Mouse (Mus musculus) left cerebral cortex, postnatal 25 days (tissue): ENCODE measurements around the gene Gm17364. TPM values are rescaled to one million over a fixed set of nuclear protein-coding genes. Genes with fewer than 3 reads are reported as not detected.
"Not testable (repeated sequence)": the region's sequence is repeated elsewhere in the genome, so short reads cannot be mapped to it uniquely, and the experiment has no call there.

Experiments
- DNase-seq, 2 experiments: peaks; one replicate each; pipeline ENCODE4 v3.0.0; 2022; ENCODE audit warnings: low spot score in 2 of 2, mixed read lengths in 1 of 2
- intact Hi-C: fragments of 180-260 bp; cut with DNase I; formaldehyde crosslinking; loops from one replicate; pipeline ENCODE4 v1.15.1; 2025
- total RNA-seq, 2 experiments: library from RNA; stranded (reverse); gene quantifications; 2 replicates each; pipeline ENCODE4 v1.2.3; 2021

Gene Gm17364
- not detected for total RNA-seq

DNA sequence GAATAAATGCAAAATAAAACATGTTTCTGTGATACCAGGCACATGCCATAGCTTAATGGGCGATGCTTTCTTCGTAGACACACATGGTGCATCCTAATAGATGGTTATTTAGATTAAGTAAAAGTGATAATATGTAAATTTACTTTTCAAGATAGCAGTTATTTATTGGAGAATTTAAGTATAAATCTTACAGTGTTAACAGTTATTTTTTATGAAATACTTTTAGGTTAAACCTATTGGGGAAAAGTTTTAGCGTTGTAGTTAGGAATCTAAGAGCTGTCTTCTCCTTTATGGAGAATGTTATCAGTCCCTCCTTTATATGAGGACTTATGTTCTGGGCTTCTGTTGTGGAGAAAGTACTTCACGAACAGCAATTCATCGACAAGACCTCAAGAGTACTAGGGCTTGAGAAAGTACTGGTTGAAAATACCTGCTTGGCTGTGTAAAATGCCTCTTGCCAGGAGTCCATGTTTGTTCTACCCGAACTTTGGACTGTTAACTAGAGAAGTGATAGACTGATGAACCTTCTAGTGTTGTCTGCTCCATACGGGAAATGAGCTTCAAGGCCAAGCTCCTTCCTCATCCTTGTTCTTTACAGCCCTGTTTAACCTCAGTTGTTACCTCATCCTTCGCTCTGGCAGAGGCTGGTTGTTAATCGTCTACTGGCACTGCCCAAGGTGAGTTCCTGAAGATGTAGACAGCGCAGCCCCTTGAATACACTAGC lies at the start of gene Gm17364:
Gene Gm17364, minus strand, starts transcription at position 51 of the 724 bp plus-strand sequence.
- DNase-seq = no peak
- intact Hi-C loops = no loop called here

DNA sequence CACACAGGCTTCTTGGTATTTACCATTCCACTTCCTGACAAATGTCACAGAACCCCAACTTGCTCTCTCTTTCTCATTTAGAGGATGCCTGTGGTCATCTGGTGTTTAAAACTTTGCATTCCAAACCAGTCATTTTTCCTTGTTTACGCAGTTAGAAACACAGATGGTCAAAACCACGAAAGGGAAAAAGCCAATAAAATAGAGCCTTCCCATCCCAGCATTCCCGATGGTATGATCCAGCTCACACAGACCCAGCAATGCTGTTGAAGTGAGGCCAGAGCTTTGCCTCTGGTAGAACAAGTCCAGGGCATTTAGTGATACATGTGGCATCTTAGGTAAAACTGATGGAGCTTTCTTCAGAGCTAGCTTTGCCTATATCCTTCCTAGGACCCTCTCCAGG lies 47.7 kb upstream of the Gm17364 start:
- intact Hi-C loops = no loop called here
- DNase-seq = no peak

DNA sequence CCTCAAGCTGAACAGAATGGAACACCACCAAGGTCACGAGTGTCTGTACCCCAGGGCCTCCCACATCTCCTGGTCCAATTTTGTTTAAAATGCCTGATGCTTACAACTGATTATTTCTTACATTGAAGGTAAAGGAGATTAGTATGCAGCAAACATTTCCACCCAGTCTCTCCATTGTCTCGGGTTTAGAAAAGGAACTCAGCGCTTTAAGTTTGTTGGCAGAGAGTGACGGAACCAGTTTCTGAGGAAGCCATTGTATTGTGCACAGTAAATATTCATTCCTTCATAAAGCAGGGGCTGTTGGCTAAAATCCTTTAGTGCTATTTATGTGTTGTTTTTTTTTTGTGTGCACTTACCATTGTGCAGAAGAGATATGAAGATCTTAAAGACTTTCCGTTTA lies 47.0 kb upstream of the Gm17364 start:
- no peak for DNase-seq
- intact Hi-C loops = no loop called here

DNA sequence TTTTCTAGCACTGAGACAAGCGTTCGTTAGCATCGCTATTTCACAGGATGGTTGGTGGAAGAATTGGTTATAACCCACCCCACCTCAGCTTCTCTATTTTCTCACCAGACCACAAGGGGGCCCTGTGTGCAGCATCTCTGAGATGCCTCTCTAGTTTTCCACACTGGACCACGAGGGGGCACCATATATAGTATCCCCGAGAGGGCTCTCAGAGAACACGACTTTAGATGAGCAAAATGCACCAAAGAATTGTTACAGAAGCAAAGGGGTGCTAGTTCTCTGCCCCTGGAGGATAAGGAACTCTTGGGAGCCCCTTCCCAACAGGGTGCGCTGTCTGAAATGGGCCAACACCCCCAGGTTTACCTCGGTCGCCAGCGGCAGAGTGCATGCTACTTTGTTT lies 28.9 kb upstream of the Gm17364 start:
- intact Hi-C loops = loop anchor here (1.0 to 5.0 kb wide), 2 partner anchors 55 to 270 kb away; no protein-coding TSS in a partner anchor
- DNase-seq = peak; percentile 68 to 77

DNA sequence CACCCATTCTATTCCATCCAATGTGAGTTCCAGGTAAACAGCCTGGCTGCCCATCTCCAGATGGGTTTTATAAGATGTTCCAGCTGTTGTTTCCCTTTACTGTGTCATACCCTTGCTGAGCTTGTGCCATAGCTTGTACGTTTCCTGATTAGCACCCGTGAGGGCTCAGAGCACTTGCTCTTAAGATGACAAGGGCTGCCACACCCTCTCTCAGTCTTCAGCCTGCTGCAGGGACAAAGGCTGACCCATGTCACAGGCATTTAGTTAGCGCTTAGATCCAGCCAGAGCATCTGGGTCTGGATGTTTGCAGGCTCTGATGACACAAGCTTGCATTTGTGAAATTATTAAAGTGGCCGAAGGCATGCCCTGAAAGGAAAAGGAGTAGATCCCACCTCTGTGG lies 26.3 kb upstream of the Gm17364 start:
- no peak for DNase-seq
- intact Hi-C loops = loop anchor here (5.0 kb wide), 1 partner anchor 57 kb away; no protein-coding TSS in a partner anchor

DNA sequence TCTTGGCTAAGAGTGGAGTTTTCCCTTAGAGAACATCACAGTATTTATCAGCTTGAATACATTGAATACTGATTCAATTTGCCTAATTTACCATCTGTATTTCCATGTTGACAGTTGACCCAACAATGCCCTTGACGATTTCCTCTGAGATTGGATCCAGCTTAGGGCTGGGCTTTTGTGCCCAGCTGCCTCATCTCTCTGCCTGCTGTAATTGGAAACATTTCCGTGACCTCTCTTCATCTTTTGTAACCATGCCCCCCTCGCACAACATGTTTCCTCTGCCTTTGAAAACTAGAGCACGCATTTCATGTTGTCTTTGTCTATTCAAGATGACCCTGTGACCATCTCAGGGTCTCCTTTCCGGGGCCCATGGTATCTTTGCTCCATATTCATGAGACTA lies 25.2 kb upstream of the Gm17364 start:
- intact Hi-C loops = no loop called here
- no peak for DNase-seq

DNA sequence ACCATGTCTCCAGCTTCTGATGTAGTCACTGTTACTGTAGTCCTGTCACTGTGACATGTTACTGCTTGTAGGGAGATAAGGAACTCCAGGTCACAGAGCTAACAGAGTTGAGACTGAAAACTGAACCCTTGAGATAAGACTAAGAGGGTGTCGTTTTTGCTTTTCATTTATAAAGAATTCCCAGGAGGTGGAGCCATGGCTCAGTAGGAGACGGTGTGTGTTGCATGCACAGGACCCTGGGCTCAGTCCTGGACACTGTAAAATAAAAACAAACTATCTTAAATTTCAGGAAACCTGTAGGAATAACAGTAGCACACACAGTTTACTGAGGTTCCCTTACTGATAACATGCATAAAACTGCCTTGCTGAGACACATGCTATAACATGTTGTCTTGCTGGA lies 24.8 kb upstream of the Gm17364 start:
- intact Hi-C loops = no loop called here
- no peak for DNase-seq

DNA sequence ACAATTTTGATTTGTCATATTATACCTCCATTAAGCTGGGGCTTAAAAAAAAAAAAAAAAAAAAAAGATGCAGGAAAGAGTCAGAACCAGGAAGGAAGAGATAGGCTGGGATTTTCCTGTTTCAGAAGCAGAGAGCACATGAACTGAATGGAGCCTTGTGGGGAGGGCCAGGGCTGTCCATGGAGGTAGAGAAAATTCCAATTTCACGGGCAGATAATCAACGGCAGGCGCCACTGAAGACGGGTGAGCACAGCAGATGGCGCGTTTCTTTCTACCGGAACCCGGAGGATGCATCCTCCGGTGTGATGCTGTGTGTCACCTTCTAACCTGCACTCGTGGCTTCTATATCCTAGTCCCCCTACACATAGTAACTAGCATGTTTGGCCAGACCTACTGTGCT lies 22.6 kb upstream of the Gm17364 start:
- DNase-seq = no peak
- intact Hi-C loops = no loop called here

DNA sequence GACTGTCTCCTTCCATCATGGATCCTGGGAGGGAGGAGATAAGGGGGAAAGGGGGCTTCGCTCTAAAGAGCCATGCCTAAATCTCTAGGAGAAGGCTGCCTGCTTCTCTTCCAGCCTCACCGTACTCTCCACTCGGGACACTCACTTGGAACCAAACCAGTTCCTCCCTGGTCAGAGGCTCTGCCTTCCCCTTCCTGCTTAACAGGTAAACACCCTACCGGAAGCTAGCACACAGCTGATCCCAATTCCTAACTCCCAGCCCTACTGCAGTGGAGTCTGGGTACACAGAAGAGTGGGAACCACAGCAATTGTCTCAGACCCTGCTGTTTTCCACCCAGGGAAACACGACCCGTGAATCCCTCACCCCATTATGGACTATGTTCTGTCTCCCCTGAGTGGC lies 22.1 kb upstream of the Gm17364 start:
- intact Hi-C loops = no loop called here
- DNase-seq = no peak

DNA sequence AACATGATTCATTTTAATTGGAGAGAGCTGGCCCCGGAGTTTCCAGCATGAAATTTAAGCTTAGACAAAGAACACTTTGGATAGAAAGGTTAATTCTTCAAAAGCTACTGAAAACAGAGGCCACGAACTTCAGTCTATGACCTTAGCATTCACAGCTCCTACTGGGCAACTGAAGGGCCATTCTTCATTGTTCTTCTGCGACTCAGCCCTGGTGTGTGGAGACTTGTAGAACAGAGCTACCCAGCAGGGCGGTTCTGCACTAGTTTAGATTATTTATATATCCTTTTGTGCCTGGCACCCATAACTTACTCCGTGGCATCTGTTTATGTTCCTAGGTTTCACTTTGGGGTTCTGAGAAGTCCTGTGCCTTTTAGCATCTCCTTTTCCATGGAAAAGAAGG lies 19.8 kb upstream of the Gm17364 start:
- no peak for DNase-seq

DNA sequence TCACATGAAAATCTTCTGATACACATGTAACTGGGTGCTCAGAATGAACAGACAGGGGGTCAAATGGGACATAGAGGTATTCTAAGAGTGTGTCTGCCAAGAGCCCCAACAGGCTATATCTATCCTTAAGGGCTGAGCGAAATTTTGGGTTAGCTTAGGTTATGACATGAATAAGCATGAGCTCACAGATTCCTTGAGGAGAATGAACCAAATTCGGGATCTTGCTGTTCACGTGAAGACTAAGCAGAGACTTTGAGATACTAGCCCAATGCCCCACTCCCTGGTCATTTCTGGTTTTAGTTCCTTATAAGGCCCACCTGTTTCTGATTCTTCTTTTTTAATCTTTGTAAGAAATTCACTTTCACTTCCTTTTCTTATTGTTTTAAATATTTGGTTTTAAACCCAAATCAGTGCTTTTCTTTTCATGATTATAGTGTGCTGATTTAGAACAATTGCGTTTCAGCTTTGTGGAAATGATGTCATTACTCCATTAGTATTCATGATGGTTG lies 17.7 kb upstream of the Gm17364 start:
- intact Hi-C loops = no loop called here
- no peak for DNase-seq

More for the DNA sequence above, 19.8 kb upstream of the Gm17364 start:
- intact Hi-C loops = no loop called here

DNA sequence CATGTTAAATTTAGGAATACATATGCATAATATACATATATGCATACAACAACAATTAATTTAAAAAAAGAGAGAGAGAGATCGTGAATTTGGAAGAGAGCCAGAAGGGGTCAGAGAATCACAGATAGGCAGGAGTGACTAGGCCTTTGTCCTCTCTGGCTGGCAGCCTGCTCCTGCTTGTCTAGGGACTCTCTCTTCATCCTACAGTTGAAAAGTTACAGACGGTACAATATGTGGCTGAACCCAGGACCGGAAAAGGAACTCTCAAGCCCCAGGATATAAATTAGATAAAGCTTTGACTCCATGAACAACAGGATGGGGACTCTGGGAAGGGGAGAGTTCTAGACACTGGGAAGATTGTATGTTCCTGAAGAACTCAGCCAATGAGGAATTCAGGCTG lies 12.5 kb upstream of the Gm17364 start:
- no peak for DNase-seq
- intact Hi-C loops = no loop called here

DNA sequence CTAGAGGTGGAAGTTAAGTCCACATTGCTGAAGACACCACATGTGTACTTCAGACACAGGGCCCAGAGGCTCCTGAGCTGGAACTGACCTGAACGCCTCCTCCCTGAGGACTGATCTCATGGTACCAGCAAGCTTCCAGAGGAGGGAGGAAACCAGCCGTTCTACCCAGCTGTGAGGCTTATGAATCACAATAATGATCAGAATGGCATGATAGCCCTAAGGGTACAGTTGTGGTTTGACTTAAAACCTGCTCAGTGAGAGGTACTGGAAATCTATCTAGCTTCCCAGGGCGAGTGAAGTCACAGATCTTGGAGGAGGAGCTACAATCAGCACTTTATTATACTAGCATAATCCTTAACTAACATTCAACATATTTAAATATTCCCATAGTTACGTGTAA lies 11.7 kb upstream of the Gm17364 start:
- DNase-seq = no peak
- intact Hi-C loops = no loop called here

DNA sequence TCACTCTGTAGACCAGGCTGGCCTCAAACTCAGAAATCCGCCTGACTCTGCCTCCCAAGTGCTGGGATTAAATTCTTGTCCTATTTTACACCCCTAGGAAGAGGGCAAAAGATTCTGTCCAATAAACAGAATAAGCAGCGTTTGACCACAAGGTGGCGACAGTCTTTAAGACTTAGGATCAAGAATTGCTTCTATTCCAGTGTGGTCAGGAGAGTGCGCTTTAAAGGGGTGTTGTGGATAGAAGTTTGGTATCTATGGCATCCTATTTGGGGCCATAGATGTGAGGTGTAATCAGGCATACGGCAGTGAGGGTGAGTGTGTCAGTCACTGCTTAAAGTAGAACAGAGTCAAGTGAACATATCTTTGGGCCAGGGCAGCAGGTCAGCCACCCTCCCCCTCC lies 9.5 kb upstream of the Gm17364 start:
- DNase-seq = peak; percentile 78 to 81
- intact Hi-C loops = loop anchor here (1.0 to 2.0 kb wide), 2 partner anchors 289 to 352 kb away; no protein-coding TSS in a partner anchor

DNA sequence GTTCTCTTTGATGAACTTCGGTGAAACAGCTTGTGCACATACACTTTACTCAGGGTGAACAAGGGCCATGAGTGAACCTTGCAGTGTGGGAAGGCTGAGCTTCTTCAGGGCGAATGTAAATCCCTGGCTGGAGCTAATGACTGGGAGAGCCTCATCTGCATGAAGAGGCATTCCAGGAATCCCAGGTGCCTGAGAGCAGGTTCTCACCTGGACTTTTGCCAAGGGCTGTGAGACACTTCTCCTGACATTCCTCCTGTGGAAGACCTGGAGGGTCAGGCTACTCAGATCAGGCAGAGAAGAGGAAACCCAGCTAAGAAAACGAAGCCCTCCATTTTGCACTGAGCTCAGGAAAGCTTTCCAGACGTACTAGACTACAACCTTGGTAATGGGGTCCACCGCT lies 6.9 kb upstream of the Gm17364 start:
- no peak for DNase-seq
- intact Hi-C loops = no loop called here

DNA sequence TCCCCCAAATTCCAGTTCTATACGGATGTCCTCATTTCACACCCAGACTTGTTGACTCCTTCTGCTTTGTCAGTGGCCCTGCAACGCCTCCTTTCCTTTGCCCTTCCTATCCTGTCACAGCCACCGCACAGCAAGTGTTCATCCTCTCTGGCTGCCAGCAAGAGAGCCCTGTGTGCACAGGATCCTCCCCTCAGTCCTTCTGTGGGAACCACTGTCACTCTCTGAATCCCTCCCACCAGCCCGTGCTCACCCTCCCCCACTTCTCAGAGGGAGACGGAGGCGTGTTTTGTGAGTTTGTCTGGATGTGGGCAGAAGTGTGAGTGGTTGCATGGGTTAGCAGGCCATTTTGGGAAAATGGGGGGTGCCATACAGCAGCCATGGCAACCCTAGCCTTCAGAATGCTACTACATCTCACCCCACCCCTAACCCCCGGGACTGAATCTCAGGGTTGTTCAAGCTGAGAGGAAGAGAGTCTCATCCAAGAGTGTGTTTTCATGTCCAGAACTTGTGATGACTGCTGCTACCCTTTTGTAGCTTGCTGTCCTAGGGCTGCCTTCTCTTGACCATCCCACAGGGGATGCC lies 5.9 kb downstream of the Gm17364 start:
- intact Hi-C loops = no loop called here
- DNase-seq = peak; percentile 34 to 86

DNA sequence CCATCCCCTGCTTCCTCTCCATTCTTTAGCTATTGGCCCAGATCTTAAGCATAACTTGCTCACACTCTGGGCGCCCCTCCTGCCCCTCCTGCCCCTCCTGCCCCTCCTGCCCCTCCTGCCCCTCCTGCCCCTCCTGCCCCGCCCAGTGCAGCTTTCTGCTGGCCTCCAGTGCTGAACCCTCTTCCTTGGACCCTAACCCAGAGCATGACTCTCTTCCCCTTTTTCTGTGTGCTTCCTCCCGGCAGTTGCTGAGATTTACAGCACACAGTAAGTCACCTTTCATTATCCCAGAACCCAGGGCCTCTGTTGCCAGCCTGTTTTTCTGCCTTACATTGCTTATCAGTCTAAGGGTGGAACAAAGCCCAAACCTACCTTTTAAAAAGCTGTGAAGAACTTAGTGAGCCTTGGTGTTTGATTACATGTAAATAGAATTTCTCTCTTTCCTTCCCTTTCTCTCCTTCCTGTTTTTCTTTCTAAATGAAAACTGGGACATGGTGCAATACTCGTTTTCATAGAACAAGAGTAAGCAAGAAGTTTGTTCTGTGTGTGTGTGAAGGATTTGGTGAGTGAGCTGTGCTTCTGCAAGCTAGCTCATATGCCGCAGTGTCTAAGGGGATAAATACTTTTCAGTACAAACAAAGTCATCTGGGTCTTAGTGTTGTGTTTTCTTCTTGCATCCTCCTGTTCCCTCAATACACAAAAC lies 10.3 kb downstream of the Gm17364 start:
- intact Hi-C loops = no loop called here
- no peak for DNase-seq

DNA sequence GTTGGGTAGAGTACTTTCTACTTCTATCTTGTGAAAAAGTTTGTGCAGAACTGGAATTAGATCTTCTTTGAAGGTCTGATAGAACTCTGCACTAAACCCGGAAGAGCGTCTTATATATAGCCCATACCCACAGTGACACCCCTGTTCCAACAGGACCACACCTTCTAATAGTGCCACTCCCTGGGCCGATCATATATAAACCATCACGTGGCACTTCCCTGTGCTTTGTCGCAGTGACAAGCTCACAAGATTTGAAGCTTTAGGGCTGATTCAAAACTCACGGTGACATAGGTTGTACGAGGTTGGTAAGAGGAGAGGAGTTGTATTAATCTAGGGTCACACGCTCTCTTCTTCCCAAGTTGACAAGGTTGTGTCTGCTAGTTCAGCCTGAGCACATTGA lies 12.2 kb downstream of the Gm17364 start:
- intact Hi-C loops, DNase-seq: not testable (repeated sequence)

DNA sequence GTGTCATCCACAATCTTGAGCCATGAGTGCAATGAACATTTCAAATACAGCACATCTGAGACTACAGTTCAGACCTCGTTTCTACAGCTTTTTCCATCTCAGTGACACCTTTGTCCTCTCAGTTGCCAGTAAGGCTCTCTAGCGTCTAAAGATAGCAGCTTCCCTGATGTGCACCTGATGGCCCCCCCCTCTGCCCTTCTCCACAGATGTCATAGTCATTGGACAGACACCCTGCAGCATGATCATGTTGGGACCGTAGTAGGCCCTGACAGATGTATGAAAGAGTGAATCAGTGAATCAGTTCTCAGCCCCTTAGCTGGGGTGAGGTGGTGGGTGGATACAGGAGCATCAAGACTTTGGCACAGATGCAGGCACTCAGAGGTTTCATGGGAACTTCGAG lies 15.9 kb downstream of the Gm17364 start:
- intact Hi-C loops = no loop called here

DNA sequence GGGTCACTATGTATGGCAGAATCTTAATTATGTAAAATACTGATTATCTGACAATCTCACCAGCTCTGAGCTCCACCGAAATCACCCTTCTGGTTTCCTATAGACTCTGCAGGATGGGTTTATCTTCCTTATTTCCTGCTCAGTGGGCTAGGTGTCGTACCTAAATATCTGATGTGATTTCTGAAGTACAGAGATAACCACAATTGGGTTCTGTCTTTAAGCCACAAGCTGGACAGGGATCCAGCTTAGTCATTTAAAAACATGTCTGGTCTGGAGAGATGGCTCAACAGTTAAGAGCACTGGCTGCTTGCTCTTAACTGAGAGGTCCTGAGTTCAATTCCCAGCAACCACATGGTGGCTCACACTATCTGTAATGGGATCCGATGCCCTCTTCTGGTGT lies 16.8 kb downstream of the Gm17364 start:
- intact Hi-C loops = no loop called here

More for the DNA sequence above, 15.9 kb downstream of the Gm17364 start:
- DNase-seq = no peak

DNA sequence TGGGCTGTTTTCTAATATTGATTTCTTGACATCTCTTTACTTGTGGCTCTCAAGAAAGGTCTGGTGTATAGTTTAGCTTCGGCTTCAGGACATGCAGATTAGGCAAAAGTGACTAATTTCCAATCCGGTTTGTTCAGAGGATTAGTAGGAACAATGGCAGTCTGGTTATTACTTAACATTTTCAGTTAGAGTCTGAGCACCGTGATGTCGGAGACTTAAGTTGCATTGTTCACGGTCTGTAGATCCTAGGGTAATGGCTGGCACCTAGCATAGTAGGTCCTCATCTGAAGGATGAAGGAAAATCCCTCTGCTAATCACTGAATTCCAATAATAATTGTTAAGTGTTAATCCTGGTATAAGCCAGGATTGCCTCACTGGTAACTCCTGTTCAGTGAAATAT lies 17.7 kb downstream of the Gm17364 start:
- intact Hi-C loops = no loop called here
- no peak for DNase-seq

More for the DNA sequence above, 16.8 kb downstream of the Gm17364 start:
- DNase-seq = no peak
